34 mouse cellular contexts compared by ENCODE assay signal in the genomic region with DNA sequence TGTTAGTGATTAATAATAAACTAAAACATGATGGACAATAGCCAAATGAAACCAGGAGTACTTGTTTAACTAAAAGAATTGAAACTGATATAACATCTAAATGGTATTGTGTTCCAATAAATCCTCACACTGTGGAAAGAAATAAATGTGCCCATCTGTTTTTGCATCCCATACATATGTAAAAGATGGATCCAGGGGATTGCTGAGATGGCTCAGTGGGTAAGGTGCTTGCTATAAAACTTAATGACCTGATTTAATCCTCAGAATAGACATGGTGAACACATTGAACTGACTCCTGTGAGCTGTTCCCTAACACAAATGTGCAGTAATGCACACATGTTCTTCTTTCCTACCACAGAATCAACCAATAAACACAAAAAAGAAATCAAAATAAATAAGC. TPM values are rescaled to one million over a fixed set of nuclear protein-coding genes. Genes with fewer than 3 reads are reported as not detected.
"Had no signal": no experiment of that assay in that cellular context is flagged by ENCODE, and none has a peak within 500 bp of the region (broad histone marks: within the 10 kb centered on the region; RNA-seq: fewer than 3 reads in every experiment).

No protein-coding gene starts in this region.

- H3K9ac ChIP-seq: embryonic facial prominence, embryonic 12.5 days; embryonic facial prominence, embryonic 13.5 days; embryonic facial prominence, embryonic 15.5 days; forebrain, embryonic 12.5 days; forebrain, embryonic 13.5 days; forebrain, embryonic 15.5 days; forebrain, postnatal 0 days had no signal

- H3K4me1 ChIP-seq: embryonic facial prominence, embryonic 10.5 days; embryonic facial prominence, embryonic 13.5 days; embryonic facial prominence, embryonic 15.5 days; forebrain, embryonic 10.5 days; forebrain, embryonic 12.5 days; forebrain, embryonic 13.5 days; forebrain, embryonic 15.5 days had no signal

- H3K36me3 ChIP-seq: embryonic facial prominence, embryonic 10.5 days; embryonic facial prominence, embryonic 12.5 days; embryonic facial prominence, embryonic 13.5 days; embryonic facial prominence, embryonic 15.5 days; forebrain, embryonic 10.5 days; forebrain, embryonic 12.5 days; forebrain, embryonic 15.5 days had no signal

- H3K4me2 ChIP-seq: embryonic facial prominence, embryonic 12.5 days; embryonic facial prominence, embryonic 13.5 days; embryonic facial prominence, embryonic 15.5 days; forebrain, embryonic 12.5 days; forebrain, embryonic 13.5 days; forebrain, embryonic 15.5 days had no signal

- DNase-seq: cerebellum, adult 2 months; cerebellum, adult 8-10 months; cerebellum, adult 9-10 months; cerebellum, adult 9-11 months; cerebellum, postnatal 10 days; cerebellum, postnatal 14 days; cerebellum, postnatal 25 days; cerebellum, postnatal 36 days; embryo, embryonic 11 days; forebrain, postnatal 0 days; gastrocnemius, adult 2 months; gastrocnemius, postnatal 10 days; gastrocnemius, postnatal 14 days; gastrocnemius, postnatal 25 days; gastrocnemius, postnatal 36 days; heart, adult 11 months; heart, adult 18-20 months; heart, adult 2 months had no signal

- ATAC-seq: forebrain, embryonic 13.5 days; forebrain, embryonic 14.5 days; forebrain, embryonic 15.5 days; forebrain, embryonic 16.5 days; forebrain, postnatal 0 days had no signal

- H3K4me3 ChIP-seq: embryonic facial prominence, embryonic 10.5 days; embryonic facial prominence, embryonic 12.5 days; embryonic facial prominence, embryonic 13.5 days; embryonic facial prominence, embryonic 15.5 days; erythroblast, embryonic 14.5 days; forebrain, embryonic 10.5 days; forebrain, embryonic 12.5 days; forebrain, embryonic 13.5 days; forebrain, embryonic 15.5 days; gastrocnemius, adult 2 months; heart, adult 2 months had no signal

- H3K27me3 ChIP-seq: embryonic facial prominence, embryonic 12.5 days; embryonic facial prominence, embryonic 13.5 days; embryonic facial prominence, embryonic 15.5 days; forebrain, embryonic 12.5 days; forebrain, embryonic 13.5 days; forebrain, embryonic 15.5 days had no signal

- H3K9me3 ChIP-seq: embryonic facial prominence, embryonic 12.5 days; embryonic facial prominence, embryonic 13.5 days; forebrain, embryonic 12.5 days; forebrain, embryonic 13.5 days; forebrain, embryonic 15.5 days had no signal

- H3K27ac ChIP-seq: embryonic facial prominence, embryonic 10.5 days; embryonic facial prominence, embryonic 12.5 days; embryonic facial prominence, embryonic 13.5 days; embryonic facial prominence, embryonic 15.5 days; forebrain, embryonic 10.5 days; forebrain, embryonic 12.5 days; forebrain, embryonic 13.5 days; forebrain, embryonic 15.5 days; gastrocnemius, adult 2 months; heart, adult 2 months had no signal

RNA-seq across cellular contexts. Expression of gene Pate1, which starts 4.7 kb away (rescaled TPM):
- polyA plus RNA-seq: cerebellum, adult 2 months; cortical plate, adult 2 months; embryonic facial prominence, embryonic 10.5 days; embryonic facial prominence, embryonic 11.5 days; embryonic facial prominence, embryonic 12.5 days; embryonic facial prominence, embryonic 13.5 days; embryonic facial prominence, embryonic 14.5 days; embryonic facial prominence, embryonic 15.5 days; erythroblast, embryonic 14.5 days; forebrain, embryonic 10.5 days; forebrain, embryonic 11.5 days; forebrain, embryonic 12.5 days; forebrain, embryonic 13.5 days; forebrain, embryonic 14.5 days; forebrain, embryonic 15.5 days; forebrain, embryonic 16.5 days; forebrain, postnatal 0 days; frontal cortex, adult 2 months; heart, adult 2 months had no signal

RNA-seq across cellular contexts. Expression of gene Pate3, which starts 43.9 kb away (rescaled TPM):
- polyA plus RNA-seq: cerebellum, adult 2 months; cortical plate, adult 2 months; embryonic facial prominence, embryonic 10.5 days; embryonic facial prominence, embryonic 11.5 days; embryonic facial prominence, embryonic 12.5 days; embryonic facial prominence, embryonic 13.5 days; embryonic facial prominence, embryonic 14.5 days; embryonic facial prominence, embryonic 15.5 days; erythroblast, embryonic 14.5 days; forebrain, embryonic 10.5 days; forebrain, embryonic 11.5 days; forebrain, embryonic 13.5 days; forebrain, embryonic 14.5 days; forebrain, embryonic 15.5 days; forebrain, embryonic 16.5 days; forebrain, postnatal 0 days; frontal cortex, adult 2 months; heart, adult 2 months had no signal

RNA-seq across cellular contexts. Expression of gene Gm17677, which starts 48.9 kb away (rescaled TPM):
- polyA plus RNA-seq: cerebellum, adult 2 months; cortical plate, adult 2 months; embryonic facial prominence, embryonic 10.5 days; embryonic facial prominence, embryonic 11.5 days; embryonic facial prominence, embryonic 12.5 days; embryonic facial prominence, embryonic 13.5 days; embryonic facial prominence, embryonic 14.5 days; embryonic facial prominence, embryonic 15.5 days; erythroblast, embryonic 14.5 days; forebrain, embryonic 10.5 days; forebrain, embryonic 11.5 days; forebrain, embryonic 12.5 days; forebrain, embryonic 13.5 days; forebrain, embryonic 14.5 days; forebrain, embryonic 15.5 days; forebrain, embryonic 16.5 days; forebrain, postnatal 0 days; frontal cortex, adult 2 months; heart, adult 2 months had no signal
